Mouse (Mus musculus) E14TG2a.4 (cell line): ENCODE results near the gene Nol7.

Experiments used
- CTCF ChIP-seq: conservative IDR thresholded peaks from 2 replicates; pipeline ENCODE4 v1.5.1; 2014; ENCODE audit warnings: low read length
- NANOG ChIP-seq: IDR thresholded peaks from 2 replicates; pipeline ENCODE4 v1.6.1; 2014; ENCODE audit warnings: borderline replicate concordance, low read length, mixed read lengths
- POU5F1 ChIP-seq: IDR thresholded peaks from 2 replicates; pipeline ENCODE4 v1.6.1; 2014; ENCODE audit warnings: low read length, borderline replicate concordance

DNA sequence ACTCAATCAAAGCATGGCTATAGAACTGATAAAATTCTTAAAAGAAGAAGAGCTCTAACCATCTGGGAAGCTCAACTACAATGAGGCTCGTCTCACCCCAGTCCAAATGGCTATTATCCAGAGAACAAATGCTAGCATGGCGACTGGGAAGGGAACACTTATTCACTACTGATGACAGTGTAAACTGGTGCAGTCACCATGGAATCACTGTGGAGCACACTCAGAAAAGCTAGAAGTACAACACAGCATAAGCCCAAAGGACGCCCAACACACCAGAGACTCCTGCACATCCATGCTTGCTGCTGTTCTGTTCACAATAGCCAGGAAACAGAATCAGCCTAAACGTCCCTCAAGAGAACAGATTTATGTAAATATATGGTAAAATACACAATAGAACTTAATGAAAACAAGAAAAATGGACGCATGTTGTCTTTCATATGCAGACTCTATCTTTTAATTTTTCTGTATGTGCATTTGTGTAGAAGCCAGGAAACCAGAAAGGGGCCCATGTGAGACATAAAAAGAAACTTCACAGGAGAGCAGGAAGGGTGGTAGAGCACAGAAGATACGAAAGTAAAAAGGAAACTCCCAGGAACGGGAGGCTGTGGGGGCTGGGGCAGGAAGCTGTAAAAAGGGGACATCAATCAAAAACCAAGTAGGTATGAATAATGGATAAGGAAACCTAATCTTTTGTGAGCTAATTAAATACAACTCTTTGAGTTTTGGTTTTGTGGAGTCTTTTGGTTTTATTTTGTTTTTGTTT lies 54.8 kb downstream of the Nol7 start:
- TF ChIP-seq CTCF, result no peak
- TF ChIP-seq NANOG, result no peak
- no peak for TF ChIP-seq POU5F1
